Mouse (Mus musculus) bone marrow, adult 2 months (tissue): ENCODE measurements around the gene Dnajc10.

ENCODE experiments used
- CTCF ChIP-seq: fragments of 200-500 bp; IDR thresholded peaks from 2 replicates; pipeline ENCODE4 v1.5.1; 2011; ENCODE audit warnings: low read length, control low read depth; ENCODE audit not compliant: control insufficient read depth, insufficient read depth
- POLR2A ChIP-seq: fragments of 200-500 bp; IDR thresholded peaks from 2 replicates; pipeline ENCODE4 v1.6.1; 2011; ENCODE audit warnings: low read depth, mild to moderate bottlenecking, control low read depth, low read length, borderline replicate concordance; ENCODE audit not compliant: control insufficient read depth

DNA sequence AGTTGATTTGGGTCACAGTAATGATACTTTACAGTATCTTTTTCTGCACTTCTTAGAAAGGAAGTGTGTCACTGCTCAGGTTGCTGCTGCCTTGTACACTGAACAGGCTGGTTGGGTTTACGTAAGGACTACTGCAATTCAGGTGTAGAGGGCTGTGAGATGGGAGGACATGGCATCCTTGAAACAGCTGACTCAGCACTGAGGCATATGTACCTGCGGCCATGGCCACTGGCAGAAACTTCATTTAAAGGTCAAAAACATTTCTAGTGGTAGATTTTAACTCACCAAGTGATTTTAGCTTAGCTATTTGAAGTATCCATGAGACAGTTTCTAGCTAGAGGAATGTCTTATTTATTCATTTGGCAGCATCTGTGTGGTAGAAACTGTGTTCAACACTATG lies 10.5 kb downstream of the Dnajc10 start:
- TF ChIP-seq CTCF (no peak), POLR2A (no peak)
